Mouse (Mus musculus) heart, postnatal 0 days (tissue): ENCODE data around the gene Hpd. TPM values are rescaled to one million over a fixed set of nuclear protein-coding genes. Genes with fewer than 3 reads are reported as not detected.
A peak's percentile ranks its signal among the peaks of the same experiment; 100 is the strongest.

Experiments
- ATAC-seq: fragments of 200-750 bp; cut with Nextera tagmentation; 2 replicates; pipeline ENCODE4 v1.8.0; 2017; ENCODE audit warnings: low read depth, moderate number of reproducible peaks, moderate library complexity; ENCODE audit not compliant: insufficient read depth
- DNase-seq: peaks from one replicate; pipeline ENCODE4 v3.0.0-alpha.2; 2016; ENCODE audit warnings: low spot score
- H3K27ac ChIP-seq: fragments of 300-500 bp; sonication (generic); 2 replicates; pipeline ENCODE4 v1.5.1; 2014; ENCODE audit warnings: low read depth, mild to moderate bottlenecking
- H3K27me3 ChIP-seq: fragments of 300-500 bp; sonication (generic); 2 replicates; pipeline ENCODE4 v1.6.1; 2014; ENCODE audit warnings: low read length, mixed read lengths; ENCODE audit not compliant: control insufficient read depth, insufficient read depth
- H3K36me3 ChIP-seq: fragments of 300-500 bp; sonication (generic); replicated peaks from 2 replicates; pipeline ENCODE4 v1.6.1; 2014; ENCODE audit warnings: low read length, mixed read lengths; ENCODE audit not compliant: control insufficient read depth, insufficient read depth
- H3K4me1 ChIP-seq: fragments of 300-500 bp; sonication (generic); 2 replicates; pipeline ENCODE4 v1.6.1; 2014; ENCODE audit warnings: antibody characterized with exemption; ENCODE audit not compliant: control insufficient read depth, insufficient read depth
- H3K4me2 ChIP-seq: fragments of 300-500 bp; sonication (generic); 2 replicates; pipeline ENCODE4 v1.6.1; 2014; ENCODE audit warnings: low read depth, mild to moderate bottlenecking, low read length, moderate library complexity
- H3K4me3 ChIP-seq: fragments of 300-500 bp; sonication (generic); 2 replicates; pipeline ENCODE4 v1.5.1; 2014; ENCODE audit warnings: low read depth, low read length
- H3K9ac ChIP-seq: fragments of 300-500 bp; sonication (generic); replicated peaks from 2 replicates; pipeline ENCODE4 v1.6.1; 2014; ENCODE audit warnings: low read depth, low read length, mixed read lengths
- H3K9me3 ChIP-seq: fragments of 300-500 bp; sonication (generic); replicated peaks from 2 replicates; pipeline ENCODE4 v1.6.1; 2016; ENCODE audit warnings: low read length; ENCODE audit not compliant: control insufficient read depth
- CTCF ChIP-seq: IDR thresholded peaks from 2 replicates; pipeline ENCODE4 v1.5.1; 2016; ENCODE audit warnings: antibody characterized with exemption, control low read depth, low read depth
- EP300 ChIP-seq: IDR thresholded peaks from 2 replicates; pipeline ENCODE4 v1.6.1; 2016; ENCODE audit warnings: antibody characterized with exemption, low read depth
- WGBS: fragments of 180-500 bp; shearing (Covaris S2); extraction: QIAGEN DNeasy Blood & Tissue Kit; methylation state at CpG from one replicate; pipeline ENCODE4 v1.1.7; 2014; 5-methylcytosine and 5-hydroxymethylcytosine counted together
- polyA plus RNA-seq: library from polyadenylated mRNA; unstranded; fragments of >200 nt; fragmentation: Nextera tagmentation; extraction: Ambion mirVana; gene quantifications from 2 replicates; pipeline ENCODE4 v1.2.1, GENCODE M21; 2015
- total RNA-seq: library from RNA; depleted of rRNA; stranded (reverse); fragments of >200 nt; gene quantifications from 2 replicates; pipeline ENCODE4 v1.2.3, GENCODE M21; 2014; ENCODE audit warnings: low replicate concordance

Gene Hpd
- total and polyA plus RNA-seq, 2 experiments from 2014 or later, result 0.92 TPM; not detected in 1

DNA sequence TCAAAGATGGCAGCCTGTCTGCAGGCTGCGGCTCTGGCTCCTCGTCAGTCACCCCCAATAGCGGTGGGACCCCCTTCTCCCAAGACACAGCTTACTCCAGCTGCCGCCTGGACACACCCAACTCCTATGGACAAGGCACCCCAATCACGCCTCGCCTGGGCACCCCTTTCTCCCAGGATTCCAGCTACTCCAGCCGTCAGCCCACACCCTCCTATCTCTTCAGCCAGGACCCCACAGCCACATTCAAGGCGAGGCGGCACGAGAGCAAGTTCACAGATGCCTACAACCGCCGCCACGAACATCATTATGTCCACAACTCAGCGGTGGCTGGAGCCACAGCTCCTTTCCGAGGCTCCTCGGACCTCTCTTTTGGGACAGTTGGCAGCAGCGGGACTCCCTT, 35.0 kb downstream of the Hpd start:
- Histone ChIP-seq H3K9me3 (no peaks in the 10 kb centered on the region), H3K9ac (no peak overlapping the region), H3K27me3 (no peaks in the 10 kb centered on the region), H3K27ac (no peak overlapping the region), H3K4me1 (peaks cover 40% of the 10 kb centered on the region), H3K4me2 (no peak overlapping the region), H3K36me3 (peaks cover 47% of the 10 kb centered on the region), H3K4me3 (no peak overlapping the region)
- TF ChIP-seq EP300 (no peak), CTCF (no peak)
- DNase-seq (no peak), ATAC-seq (no peak)
- WGBS, result 74% methylated on average over 17 of the region's 17 CpGs

- ATAC-seq (no peak), DNase-seq (no peak)
- Histone ChIP-seq H3K27me3 (no peaks in the 10 kb centered on the region), H3K9me3 (no peaks in the 10 kb centered on the region), H3K27ac (no peak overlapping the region), H3K4me3 (no peak overlapping the region), H3K4me2 (no peak overlapping the region), H3K4me1 (peaks cover 40% of the 10 kb centered on the region), H3K9ac (no peak overlapping the region), H3K36me3 (peaks cover 37% of the 10 kb centered on the region)
- TF ChIP-seq CTCF, result no peak
- TF ChIP-seq EP300, result no peak
- 90% methylated on average over 11 of the region's 11 CpGs for WGBS
Observed at GRCm38 (mm10) chr5:123146357-123146756, 36.2 kb downstream of the Hpd start.

GRCm38 (mm10) chr5:123144746-123145590, 37.6 kb downstream of the Hpd start:
- Histone ChIP-seq H3K27me3 (no peaks in the 10 kb centered on the region), H3K36me3 (peaks cover 37% of the 10 kb centered on the region), H3K9me3 (no peaks in the 10 kb centered on the region), H3K4me1 (peaks cover 32% of the 10 kb centered on the region), H3K27ac (no peak overlapping the region), H3K4me2 (peak overlapping the region; percentile 98), H3K4me3 (peak overlapping the region; percentile 92), H3K9ac (peak overlapping the region; percentile 98)
- WGBS, result 46% methylated on average over 20 of the region's 20 CpGs
- DNase-seq, result no peak
- no peak for TF ChIP-seq EP300
- TF ChIP-seq CTCF, result no peak
- ATAC-seq, result no peak

DNA sequence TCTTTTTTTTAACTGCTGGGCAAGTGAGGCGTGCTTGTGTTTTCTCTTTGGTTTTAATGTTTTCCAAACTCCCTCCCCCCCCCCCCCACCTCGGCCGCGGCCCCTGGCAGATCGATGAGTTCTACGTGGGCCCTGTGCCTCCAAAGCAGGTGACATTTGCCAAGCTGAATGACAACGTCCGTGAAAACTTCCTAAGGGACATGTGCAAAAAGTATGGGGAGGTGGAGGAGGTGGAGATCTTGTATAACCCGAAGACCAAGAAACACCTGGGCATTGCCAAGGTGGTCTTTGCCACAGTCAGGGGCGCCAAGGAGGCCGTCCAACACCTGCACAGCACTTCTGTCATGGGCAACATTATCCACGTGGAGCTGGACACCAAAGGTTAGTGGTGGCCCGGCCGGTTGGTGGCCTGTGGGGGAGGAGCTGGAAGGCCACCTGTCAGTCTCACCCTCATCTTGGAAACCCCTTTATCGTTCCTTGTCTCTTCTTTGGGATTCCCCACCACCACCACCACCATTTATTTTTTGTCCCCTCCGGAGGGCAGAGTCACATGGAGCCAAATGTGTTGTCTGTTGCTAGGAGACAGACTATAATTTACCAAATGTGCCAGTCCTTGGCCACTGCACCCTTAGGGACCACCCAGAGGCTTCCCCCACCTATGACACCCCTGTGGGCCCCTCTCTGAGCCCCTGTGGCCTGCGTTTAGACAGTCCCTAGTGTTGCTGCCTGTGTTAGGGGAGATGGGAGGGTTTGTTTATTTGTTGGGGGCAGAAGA, 38.4 kb downstream of the Hpd start:
- Histone ChIP-seq H3K4me2 (peak overlapping the region; percentile 98), H3K9me3 (no peaks in the 10 kb centered on the region), H3K4me1 (peaks cover 27% of the 10 kb centered on the region), H3K4me3 (peak overlapping the region; percentile 92), H3K9ac (peak overlapping the region; percentile 98), H3K27me3 (no peaks in the 10 kb centered on the region), H3K27ac (no peak overlapping the region), H3K36me3 (peaks cover 36% of the 10 kb centered on the region)
- ATAC-seq (no peak), DNase-seq (no peak)
- WGBS, result 3% methylated on average over 17 of the region's 17 CpGs
- TF ChIP-seq CTCF, result no peak
- no peak for TF ChIP-seq EP300

DNA sequence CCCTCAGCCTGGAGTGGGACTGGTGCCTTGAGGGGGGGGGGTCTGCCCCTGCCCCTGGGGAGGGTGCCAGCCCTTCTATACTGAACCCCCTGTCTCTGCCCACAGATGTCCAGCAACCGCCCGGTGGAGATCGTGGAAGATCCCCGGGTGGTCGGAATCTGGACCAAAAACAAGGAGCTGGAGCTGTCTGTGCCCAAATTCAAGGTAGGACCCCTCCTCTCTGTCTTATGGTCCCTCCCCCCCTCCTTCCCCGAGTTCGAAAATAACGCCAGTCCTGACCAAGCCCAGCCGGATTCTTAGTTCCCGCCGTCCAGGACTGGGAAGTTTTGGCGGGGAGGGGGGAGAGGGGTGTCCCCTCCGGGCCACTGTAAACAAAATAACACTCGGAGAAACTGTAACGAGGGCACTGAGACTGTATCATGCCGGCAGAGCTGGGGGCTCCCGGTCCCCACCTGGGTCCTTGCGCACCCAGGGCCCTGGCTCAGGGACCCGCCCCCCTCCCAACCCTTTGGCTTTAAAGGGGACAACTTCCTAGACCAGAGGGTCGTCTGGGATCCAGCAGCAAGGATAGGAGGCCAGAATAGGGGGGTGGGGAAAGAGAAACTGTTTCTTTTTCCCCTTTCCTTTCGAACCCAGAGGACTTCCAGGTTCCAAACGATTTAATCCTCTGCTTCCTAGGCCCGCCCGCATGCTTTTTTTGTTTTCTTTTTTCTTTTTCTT, 39.1 kb downstream of the Hpd start:
- ATAC-seq, result no peak
- Histone ChIP-seq H3K27me3 (no peaks in the 10 kb centered on the region), H3K4me1 (peaks cover 20% of the 10 kb centered on the region), H3K36me3 (peaks cover 29% of the 10 kb centered on the region), H3K27ac (peak overlapping the region; percentile 100), H3K9ac (peak overlapping the region; percentile 98), H3K4me2 (peak overlapping the region; percentile 98), H3K4me3 (peak overlapping the region; percentile 92), H3K9me3 (no peaks in the 10 kb centered on the region)
- WGBS, result 2% methylated on average over 24 of the region's 24 CpGs
- no peak for DNase-seq
- TF ChIP-seq EP300, result no peak
- TF ChIP-seq CTCF, result no peak
